Comparison of ENCODE assay signal across 9 mouse cellular contexts in the genomic region with DNA sequence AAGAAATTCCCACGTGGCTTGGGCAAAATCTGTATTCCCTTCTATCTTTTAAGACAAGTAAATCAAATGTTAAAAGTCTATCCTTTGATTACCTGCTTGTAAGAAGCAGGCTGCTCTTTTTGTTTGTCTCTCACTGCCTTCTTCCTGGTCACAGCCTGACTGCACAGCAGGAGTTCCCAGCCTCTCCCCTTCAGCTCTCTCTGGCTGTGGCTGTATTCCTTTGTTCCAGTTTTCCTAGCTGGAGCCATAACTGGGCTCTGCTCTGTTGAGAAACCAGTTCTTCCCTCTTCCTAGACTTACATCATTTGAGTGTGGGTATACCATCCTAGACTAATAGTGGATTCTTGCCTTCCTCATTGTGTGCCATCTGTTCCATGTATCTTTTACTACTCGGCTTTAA. TPM values are rescaled to one million over a fixed set of nuclear protein-coding genes. Genes with fewer than 3 reads are reported as not detected.
DNase-seq lines count a peak whose midpoint lies in the region; ATAC-seq lines count a peak whose summit lies in the region.
"Had no signal": no experiment of that assay in that cellular context is flagged by ENCODE, and none has a peak within 500 bp of the region (broad histone marks: within the 10 kb centered on the region; RNA-seq: fewer than 3 reads in every experiment).

No protein-coding gene starts in this region.

- H3K9ac ChIP-seq in limb, embryonic 12.5 days (replicated peaks): no peak overlapping the region
- H3K9ac ChIP-seq in hindbrain, embryonic 13.5 days: no peak overlapping the region
- H3K9ac ChIP-seq in neural tube, embryonic 12.5 days: peak overlapping the region; percentile 29; the same call in 1 of the 2 replicates

- H3K4me2 ChIP-seq in limb, embryonic 12.5 days: no peak overlapping the region
- H3K4me2 ChIP-seq in hindbrain, embryonic 13.5 days: no peak overlapping the region
- H3K4me2 ChIP-seq in neural tube, embryonic 12.5 days (replicated peaks): no peak overlapping the region

- peaks cover 28% of the 10 kb centered on the region for H3K36me3 ChIP-seq in limb, embryonic 12.5 days
- peaks cover 34% of the 10 kb centered on the region for H3K36me3 ChIP-seq in limb, embryonic 10.5 days
- peaks cover 17% of the 10 kb centered on the region for H3K36me3 ChIP-seq in hindbrain, embryonic 13.5 days
- H3K36me3 ChIP-seq in neural tube, embryonic 12.5 days: peaks cover 15% of the 10 kb centered on the region

- ATAC-seq in limb, embryonic 12.5 days (ENCODE audit: insufficient number of reproducible peaks, insufficient read depth, low FRiP score, low TSS enrichment, low read depth): no peak
- ATAC-seq in hindbrain, embryonic 13.5 days (ENCODE audit: low FRiP score): no peak
- ATAC-seq in neural tube, embryonic 12.5 days (ENCODE audit: low FRiP score, low read depth): no peak
- ATAC-seq in megakaryocyte progenitor cell, adult 5-6 weeks (replicated peaks; ENCODE audit: poor library complexity): no peak
- ATAC-seq in erythroblast, adult 5-6 weeks (replicated peaks; ENCODE audit: low FRiP score, poor library complexity, severe bottlenecking): no peak

- DNase-seq in limb, embryonic 10.5 days (ENCODE audit: low spot score): no peak
- peak; percentile 43 for DNase-seq in cerebellum, adult 8-10 months
- no peak for DNase-seq in ovary, adult 18-20 months (ENCODE audit: low spot score)

- H3K27ac ChIP-seq in limb, embryonic 12.5 days: peak overlapping the region; percentile 54
- H3K27ac ChIP-seq in limb, embryonic 10.5 days: no peak overlapping the region
- H3K27ac ChIP-seq in hindbrain, embryonic 13.5 days: peak overlapping the region; percentile 52
- H3K27ac ChIP-seq in neural tube, embryonic 12.5 days: peak overlapping the region; percentile 48; the same call in 1 of the 2 replicates

- H3K9me3 ChIP-seq in limb, embryonic 12.5 days: no peaks in the 10 kb centered on the region
- no peaks in the 10 kb centered on the region for H3K9me3 ChIP-seq in limb, embryonic 10.5 days (replicated peaks)
- no peaks in the 10 kb centered on the region for H3K9me3 ChIP-seq in hindbrain, embryonic 13.5 days
- no peaks in the 10 kb centered on the region for H3K9me3 ChIP-seq in neural tube, embryonic 12.5 days

- WGBS in limb, embryonic 12.5 days: 31% methylated on average over 2 of the region's 2 CpGs
- 45% methylated on average over 2 of the region's 2 CpGs for WGBS in limb, embryonic 10.5 days
- WGBS in hindbrain, embryonic 13.5 days: 32% methylated on average over 2 of the region's 2 CpGs
- WGBS in neural tube, embryonic 12.5 days: 18% methylated on average over 2 of the region's 2 CpGs

- H3K4me3 ChIP-seq in limb, embryonic 12.5 days (replicated peaks): no peak overlapping the region
- no peak overlapping the region for H3K4me3 ChIP-seq in limb, embryonic 10.5 days
- H3K4me3 ChIP-seq in hindbrain, embryonic 13.5 days: no peak overlapping the region
- H3K4me3 ChIP-seq in neural tube, embryonic 12.5 days: no peak overlapping the region

- no peaks in the 10 kb centered on the region for H3K4me1 ChIP-seq in limb, embryonic 12.5 days (replicated peaks)
- H3K4me1 ChIP-seq in limb, embryonic 10.5 days: no peaks in the 10 kb centered on the region
- peaks cover 6% of the 10 kb centered on the region; the same call in 1 of the 2 replicates for H3K4me1 ChIP-seq in hindbrain, embryonic 13.5 days (replicated peaks)
- H3K4me1 ChIP-seq in neural tube, embryonic 12.5 days: 0 out of 2 replicates have a peak, but pooled peaks cover 6% of the 10 kb centered on the region

- no peaks in the 10 kb centered on the region for H3K27me3 ChIP-seq in limb, embryonic 12.5 days
- H3K27me3 ChIP-seq in limb, embryonic 10.5 days (ENCODE audit: low read depth, poor library complexity, severe bottlenecking): no peaks in the 10 kb centered on the region
- no peaks in the 10 kb centered on the region for H3K27me3 ChIP-seq in hindbrain, embryonic 13.5 days
- no peaks in the 10 kb centered on the region for H3K27me3 ChIP-seq in neural tube, embryonic 12.5 days (replicated peaks)
- H3K27me3 ChIP-seq: CH12.LX had no signal

RNA-seq across cellular contexts. Expression of a gene that starts 29.4 kb away (rescaled TPM):
- polyA plus RNA-seq in limb, embryonic 12.5 days (2016; fragmentation: Nextera tagmentation; extraction: Ambion mirVana): 106 and 120 TPM in 2 replicates
- 85.5 and 96.1 TPM in 2 replicates for polyA plus RNA-seq in limb, embryonic 10.5 days (2016; fragmentation: Nextera tagmentation; extraction: Ambion mirVana)
- polyA plus RNA-seq in hindbrain, embryonic 13.5 days (2015; fragmentation: Nextera tagmentation; extraction: Ambion mirVana): 71.3 and 79.8 TPM in 2 replicates
- polyA plus RNA-seq in neural tube, embryonic 12.5 days (2016; fragmentation: Nextera tagmentation; extraction: Ambion mirVana): 92.7 and 108 TPM in 2 replicates
- total RNA-seq in megakaryocyte progenitor cell, adult 5-6 weeks (2015): 131 and 149 TPM in 2 replicates
- 29.9 and 33.4 TPM in 2 replicates for total RNA-seq in megakaryocyte progenitor cell, adult 5-6 weeks (2017)
- total RNA-seq in erythroblast, adult 5-6 weeks (2015; ENCODE audit: low replicate concordance): 229 and 299 TPM in 2 replicates
- 275 and 350 TPM in 2 replicates for total RNA-seq in erythroblast, adult 5-6 weeks (2017; ENCODE audit: low replicate concordance)

RNA-seq across cellular contexts. Expression of a gene that starts 40.7 kb away (rescaled TPM):
- 24.6 and 29.8 TPM in 2 replicates for polyA plus RNA-seq in limb, embryonic 12.5 days (2016; fragmentation: Nextera tagmentation; extraction: Ambion mirVana)
- polyA plus RNA-seq in limb, embryonic 10.5 days (2016; fragmentation: Nextera tagmentation; extraction: Ambion mirVana): 39.1 and 39.7 TPM in 2 replicates
- polyA plus RNA-seq in hindbrain, embryonic 13.5 days (2015; fragmentation: Nextera tagmentation; extraction: Ambion mirVana): 31.0 and 32.5 TPM in 2 replicates
- 26.5 and 27.1 TPM in 2 replicates for polyA plus RNA-seq in neural tube, embryonic 12.5 days (2016; fragmentation: Nextera tagmentation; extraction: Ambion mirVana)
- total RNA-seq in megakaryocyte progenitor cell, adult 5-6 weeks (2015): 20.3 and 22.8 TPM in 2 replicates
- 20.5 and 22.4 TPM in 2 replicates for total RNA-seq in megakaryocyte progenitor cell, adult 5-6 weeks (2017)
- 1.9 and 2.9 TPM in 2 replicates for total RNA-seq in erythroblast, adult 5-6 weeks (2015; ENCODE audit: low replicate concordance)
- 4.8 and 10.7 TPM in 2 replicates for total RNA-seq in erythroblast, adult 5-6 weeks (2017; ENCODE audit: low replicate concordance)
